Mouse (Mus musculus) gastrocnemius, postnatal 14 days (tissue): ENCODE data around the gene Chek2. TPM values are rescaled to one million over a fixed set of nuclear protein-coding genes. Genes with fewer than 3 reads are reported as not detected.
"Not testable (repeated sequence)": the region's sequence is repeated elsewhere in the genome, so short reads cannot be mapped to it uniquely, and the experiment has no call there.

ENCODE experiments used
- DNase-seq: peaks from one replicate; pipeline ENCODE4 v3.0.0; 2021; ENCODE audit warnings: mixed read lengths
- intact Hi-C: fragments of 180-260 bp; cut with DNase I; formaldehyde crosslinking; loops from one replicate; pipeline ENCODE4 v1.15.1; 2025; ENCODE audit warnings: low total_unique reads
- total RNA-seq, 2 experiments: library from RNA; stranded (reverse); gene quantifications; 2 replicates each; pipeline ENCODE4 v1.2.3; 2021

The Chek2 gene
- total RNA-seq, 2 experiments from 2014 or later = 2.1 to 2.4 TPM

- DNase-seq = peak; percentile 43
Observed at GRCm38 (mm10) chr5:110835959-110836358, 3.8 kb upstream of the Chek2 start.

GRCm38 (mm10) chr5:110838016-110838415 is 1.8 kb upstream of the Chek2 start:
- DNase-seq = not testable (repeated sequence)
- intact Hi-C loops = loop anchor here (5.0 to 10.0 kb wide), 2 partner anchors 87 to 434 kb away; no protein-coding TSS in a partner anchor

More at GRCm38 (mm10) chr5:110835959-110836358, 3.8 kb upstream of the Chek2 start:
- intact Hi-C loops = loop anchor here (5.0 to 10.0 kb wide), 2 partner anchors 89 to 436 kb away; no protein-coding TSS in a partner anchor

GRCm38 (mm10) chr5:110839038-110839677 is 621 bp upstream of the Chek2 start:
- intact Hi-C loops = loop anchor here (5.0 to 10.0 kb wide), 2 partner anchors 86 to 433 kb away; no protein-coding TSS in a partner anchor
- DNase-seq = no peak

- intact Hi-C loops = no loop called here
- DNase-seq = no peak
Observed at GRCm38 (mm10) chr5:110840465-110840864, 686 bp downstream of the Chek2 start.

- intact Hi-C loops = no loop called here
- DNase-seq = no peak
Observed at GRCm38 (mm10) chr5:110841046-110841862, 1.5 kb downstream of the Chek2 start.

- no peak for DNase-seq
- intact Hi-C loops = no loop called here
Observed at GRCm38 (mm10) chr5:110852990-110853389, 13.2 kb downstream of the Chek2 start.

- intact Hi-C loops = no loop called here
- no peak for DNase-seq
Observed at GRCm38 (mm10) chr5:110857091-110857490, 17.3 kb downstream of the Chek2 start.

GRCm38 (mm10) chr5:110859013-110859650 is 19.4 kb downstream of the Chek2 start:
- intact Hi-C loops = no loop called here
- peak; percentile 62 for DNase-seq

- intact Hi-C loops = no loop called here
- no peak for DNase-seq
Observed at GRCm38 (mm10) chr5:110860445-110860844, 20.7 kb downstream of the Chek2 start.

GRCm38 (mm10) chr5:110868460-110868859 is 28.7 kb downstream of the Chek2 start:
- intact Hi-C loops = loop anchor here (5.0 kb wide), 1 partner anchor 54 kb away; no protein-coding TSS in a partner anchor
- no peak for DNase-seq

GRCm38 (mm10) chr5:110869242-110869669 is 29.5 kb downstream of the Chek2 start:
- intact Hi-C loops = loop anchor here (5.0 kb wide), 1 partner anchor 53 kb away; no protein-coding TSS in a partner anchor
- DNase-seq = no peak

- DNase-seq = no peak
- intact Hi-C loops = no loop called here
Observed at GRCm38 (mm10) chr5:110873160-110873559, 33.4 kb downstream of the Chek2 start.

- intact Hi-C loops = no loop called here
Observed at GRCm38 (mm10) chr5:110874711-110875110, 34.9 kb downstream of the Chek2 start.

GRCm38 (mm10) chr5:110875286-110875685 is 35.5 kb downstream of the Chek2 start:
- DNase-seq = no peak
- intact Hi-C loops = no loop called here

More at GRCm38 (mm10) chr5:110874711-110875110, 34.9 kb downstream of the Chek2 start:
- DNase-seq = peak; percentile 24

- no peak for DNase-seq
- intact Hi-C loops = no loop called here
Observed at GRCm38 (mm10) chr5:110877666-110878505, 38.1 kb downstream of the Chek2 start.

- DNase-seq, intact Hi-C loops: not testable (repeated sequence)
Observed at GRCm38 (mm10) chr5:110878526-110878925, 38.7 kb downstream of the Chek2 start.

GRCm38 (mm10) chr5:110879042-110879441 is 39.3 kb downstream of the Chek2 start:
- intact Hi-C loops = no loop called here
- no peak for DNase-seq

- DNase-seq = peak; percentile 90
- intact Hi-C loops = no loop called here
Observed at GRCm38 (mm10) chr5:110879584-110880374, 40.0 kb downstream of the Chek2 start, which contains the start of gene Ttc28. Gene Ttc28, plus strand, starts transcription at chr5:110879803.
